Mouse (Mus musculus) gastrocnemius, postnatal 25 days (tissue): ENCODE measurements around the gene Slc9a9. TPM values are rescaled to one million over a fixed set of nuclear protein-coding genes. Genes with fewer than 3 reads are reported as not detected.
A peak's percentile ranks its signal among the peaks of the same experiment; 100 is the strongest.

ENCODE experiments used
- DNase-seq: peaks from one replicate; pipeline ENCODE4 v3.0.0; 2022
- total RNA-seq, 2 experiments: library from RNA; stranded (reverse); gene quantifications; 1 replicate in 1 of 2; 2 replicates in 1 of 2; pipeline ENCODE4 v1.2.3; 2021

Gene Slc9a9
- total RNA-seq, 2 experiments from 2014 or later = 2.5 to 2.9 TPM

DNA sequence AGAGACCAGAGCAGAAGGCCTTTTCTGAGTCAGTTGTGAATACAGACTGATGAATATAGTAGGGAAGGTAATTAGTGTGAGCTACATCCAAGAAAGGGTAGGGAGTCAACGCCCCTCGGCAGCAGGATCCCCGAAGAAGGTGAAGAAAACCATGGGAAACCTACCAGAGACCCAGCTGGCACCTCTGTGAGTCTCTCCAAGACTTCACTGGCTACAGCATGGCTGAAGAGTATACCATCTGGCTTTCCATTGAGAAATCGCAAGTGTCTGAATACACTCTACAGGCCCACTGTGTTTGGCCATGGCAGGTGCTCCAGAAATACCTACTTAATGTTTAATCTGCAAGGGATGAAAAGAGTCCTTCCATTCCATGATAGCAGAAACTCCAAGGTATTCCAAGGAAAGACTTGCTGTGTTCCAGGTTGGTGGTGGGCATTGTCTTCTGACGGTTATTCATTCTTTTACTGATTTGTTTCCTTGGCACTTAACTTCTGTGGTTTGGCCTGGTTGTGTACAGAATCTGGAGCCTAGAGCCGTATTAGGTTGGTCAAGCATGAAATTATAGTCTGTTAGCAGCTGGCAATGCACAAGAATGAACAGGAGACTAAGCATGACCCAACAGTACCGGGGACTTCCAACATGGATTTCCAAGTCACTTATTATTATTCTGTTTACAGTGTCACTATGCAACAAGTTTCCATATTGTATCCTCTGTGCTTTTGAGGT lies 491.0 kb downstream of the Slc9a9 start:
- DNase-seq = no peak

DNA sequence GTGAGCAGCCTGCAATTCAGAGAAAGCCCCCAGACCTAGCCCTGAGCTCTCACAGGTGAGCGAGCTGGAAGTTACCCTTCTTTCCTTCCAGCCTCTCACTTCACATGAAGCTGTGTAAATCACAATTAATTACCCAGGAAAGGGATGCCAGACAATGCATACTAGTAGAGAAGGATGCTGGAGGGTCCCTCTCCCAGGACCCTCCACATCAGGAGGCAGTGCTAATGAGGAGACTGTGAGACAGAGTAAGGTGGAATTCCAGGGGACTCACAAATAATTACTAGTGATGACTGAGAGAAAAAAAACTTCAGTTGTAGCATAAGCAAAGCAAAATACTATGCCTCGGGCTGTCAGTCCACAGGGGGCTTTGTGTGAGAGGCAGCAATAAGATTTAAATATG lies 492.0 kb downstream of the Slc9a9 start:
- DNase-seq = no peak

DNA sequence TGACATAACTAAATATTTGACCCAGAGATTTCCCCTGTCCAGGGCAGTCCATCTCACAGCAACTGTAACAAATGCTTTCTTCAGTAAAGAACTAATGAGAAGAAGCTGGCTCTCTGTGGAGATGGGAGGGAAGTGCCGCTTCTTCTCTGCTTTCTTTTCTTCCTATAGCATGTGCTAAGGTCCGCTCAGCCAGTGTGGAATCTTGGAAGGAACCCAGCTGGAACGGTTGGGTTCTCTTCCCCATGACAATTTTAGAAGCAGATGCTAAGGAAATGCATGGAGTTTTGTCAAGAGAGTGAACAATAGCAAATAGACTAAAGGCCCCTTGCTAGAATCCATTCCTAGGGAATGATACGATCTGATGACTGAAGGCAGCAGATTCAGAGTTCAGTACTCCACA lies 496.5 kb downstream of the Slc9a9 start:
- no peak for DNase-seq

DNA sequence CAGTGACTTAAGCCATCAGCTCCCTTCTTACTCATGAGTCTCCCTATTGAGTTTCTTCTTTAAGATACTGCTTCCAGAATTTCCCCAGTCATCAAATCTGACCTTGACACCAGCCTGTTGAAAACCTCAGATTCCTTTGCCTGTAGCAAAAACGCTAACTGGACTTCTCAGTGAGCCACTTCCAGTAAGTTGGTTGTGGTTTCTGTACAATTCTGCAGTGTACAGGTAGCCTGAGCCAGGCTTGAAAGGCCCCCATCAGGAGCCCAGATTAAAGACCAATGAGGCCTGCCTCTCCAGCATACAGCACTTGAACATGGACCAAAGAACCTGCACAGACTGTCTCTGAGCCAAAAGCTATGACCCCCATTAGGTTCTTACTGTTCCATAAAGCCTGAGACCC lies 498.1 kb downstream of the Slc9a9 start:
- DNase-seq = no peak

DNA sequence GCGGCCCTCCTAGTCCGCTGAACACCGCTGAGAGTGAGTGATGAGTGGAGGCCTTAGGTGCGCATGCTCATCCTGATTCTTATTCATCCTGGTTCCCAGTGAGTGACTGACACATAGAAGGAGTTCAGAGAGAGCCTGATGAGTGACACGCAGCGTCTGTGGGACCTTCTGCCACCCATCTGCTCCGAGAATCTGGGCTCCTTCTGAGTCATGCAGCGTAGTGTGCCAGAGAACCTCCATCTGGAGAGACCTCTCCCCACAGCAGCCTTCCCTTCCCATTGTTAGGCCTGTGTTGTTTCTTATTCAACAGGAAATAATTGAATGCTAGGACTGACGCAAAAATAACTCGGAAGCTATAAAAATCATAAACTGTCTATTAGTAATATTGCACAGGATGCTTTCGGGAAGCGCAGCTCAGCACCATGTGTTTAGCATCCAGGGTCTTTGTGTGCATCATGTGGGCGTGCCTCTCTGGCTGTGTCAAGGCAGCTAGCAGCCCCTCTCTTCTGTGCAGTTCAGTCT lies 498.8 kb downstream of the Slc9a9 start:
- no peak for DNase-seq

DNA sequence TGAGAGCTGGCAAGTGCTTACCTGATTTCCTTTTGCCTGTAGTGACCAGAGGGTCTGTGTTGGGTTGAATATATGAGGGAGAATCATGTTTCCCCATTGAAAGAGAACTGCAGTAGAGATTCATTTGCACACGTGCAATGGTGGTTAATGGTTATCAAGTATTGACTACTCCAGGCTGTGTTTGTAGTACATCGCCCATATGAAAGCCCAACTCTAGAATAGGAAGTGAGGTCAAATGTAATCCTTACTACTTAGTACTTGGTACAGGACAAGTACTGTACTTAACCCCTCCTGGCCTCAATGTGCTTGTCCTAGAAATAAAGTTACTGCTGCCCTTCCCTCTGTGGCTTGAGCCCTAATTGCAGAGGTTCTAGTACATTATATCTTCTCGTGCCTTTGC lies 508.5 kb downstream of the Slc9a9 start:
- DNase-seq = no peak

DNA sequence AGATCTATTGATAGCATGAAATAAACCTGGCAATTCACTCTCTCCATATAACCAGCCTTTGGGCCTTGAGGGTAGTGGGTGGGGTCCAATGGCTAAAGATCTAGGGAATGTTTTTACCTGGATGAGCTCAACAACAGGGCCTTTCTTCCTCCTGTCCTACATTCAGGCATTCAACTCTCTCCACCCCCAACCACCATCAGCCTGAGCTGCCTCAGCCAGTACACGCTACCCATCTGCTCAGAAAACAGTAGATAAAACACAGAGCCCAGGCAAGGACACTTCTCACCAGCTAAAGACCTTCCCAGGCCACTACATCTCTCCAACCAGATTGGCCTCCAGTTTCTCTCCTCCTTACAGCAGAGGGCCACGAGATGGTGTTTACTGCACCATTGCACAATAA lies 510.3 kb downstream of the Slc9a9 start:
- DNase-seq = no peak

DNA sequence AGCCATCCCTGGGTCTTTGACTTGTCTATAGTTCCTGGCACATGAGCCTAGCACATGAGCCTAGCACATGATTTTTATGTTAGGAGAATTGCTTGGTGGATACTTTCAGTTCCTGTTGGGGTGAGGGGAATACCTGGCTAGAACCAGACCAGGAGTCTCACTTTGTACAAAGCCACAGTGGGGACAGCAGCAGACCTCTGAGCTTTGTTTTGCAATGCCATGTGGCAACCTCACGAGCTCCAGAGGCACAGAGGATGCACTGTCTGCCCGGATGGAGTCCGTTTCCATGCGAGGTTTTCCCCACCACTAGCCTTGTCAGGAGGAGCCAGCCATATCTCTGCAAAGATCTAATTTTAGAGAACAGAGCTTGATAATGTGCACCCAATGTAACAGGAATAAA lies 510.9 kb downstream of the Slc9a9 start:
- no peak for DNase-seq

DNA sequence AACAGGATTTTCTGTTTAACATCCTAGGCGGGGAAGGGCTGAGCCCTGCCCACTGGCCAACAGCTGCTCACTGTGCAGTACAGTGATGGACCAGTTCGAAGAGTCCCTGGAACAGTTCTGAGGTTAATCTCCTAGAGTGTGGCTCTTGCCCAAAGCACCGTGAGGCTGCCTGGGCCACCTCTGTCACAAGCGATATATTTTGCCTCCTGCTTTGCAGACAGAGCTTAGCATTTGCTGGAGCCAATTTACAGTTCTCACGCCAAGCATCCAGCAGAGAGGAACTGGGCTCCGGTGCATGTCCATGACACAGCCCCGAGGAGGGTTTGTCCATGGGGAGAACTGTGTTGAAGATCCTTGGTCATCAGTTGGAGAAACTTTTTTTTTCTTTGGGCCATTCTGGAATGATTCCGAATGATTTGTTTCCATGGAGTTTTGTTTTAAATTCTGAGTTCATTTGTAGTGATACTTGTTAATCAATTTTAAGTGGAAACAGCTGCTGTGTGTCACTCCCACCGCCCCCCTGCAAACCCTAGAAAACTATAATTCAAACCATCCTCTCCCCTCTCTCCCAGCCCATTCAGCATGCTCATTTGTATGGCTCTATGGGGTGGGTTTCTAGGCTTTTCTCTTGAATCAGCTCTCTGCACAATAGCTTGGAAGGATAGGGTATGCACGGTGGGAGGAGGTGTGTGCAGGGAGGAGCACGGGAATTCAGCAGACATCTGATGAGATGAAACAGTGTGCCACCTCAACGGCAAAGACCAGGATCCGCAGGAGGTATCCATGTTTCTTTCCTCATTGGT lies 511.7 kb downstream of the Slc9a9 start:
- DNase-seq = peak; percentile 39

DNA sequence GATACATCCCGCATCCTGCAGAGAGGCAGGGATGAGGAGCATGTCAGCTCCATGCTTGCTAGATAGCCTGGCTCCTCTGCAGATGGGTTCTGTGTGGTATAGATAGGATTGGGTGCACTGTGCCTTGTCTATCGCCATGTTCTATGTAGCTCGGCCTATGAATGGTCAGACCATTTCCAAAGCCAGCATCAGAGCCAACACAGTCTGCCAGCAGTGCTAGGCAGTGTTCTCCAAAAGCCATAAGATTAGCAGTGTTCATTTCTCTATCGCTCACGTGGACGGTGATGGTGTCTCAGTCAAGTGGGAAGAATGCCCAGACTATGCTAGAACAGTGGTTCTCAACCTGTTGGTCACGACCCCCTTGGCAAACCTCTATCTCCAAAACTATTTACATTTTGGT lies 512.6 kb downstream of the Slc9a9 start:
- DNase-seq = no peak

DNA sequence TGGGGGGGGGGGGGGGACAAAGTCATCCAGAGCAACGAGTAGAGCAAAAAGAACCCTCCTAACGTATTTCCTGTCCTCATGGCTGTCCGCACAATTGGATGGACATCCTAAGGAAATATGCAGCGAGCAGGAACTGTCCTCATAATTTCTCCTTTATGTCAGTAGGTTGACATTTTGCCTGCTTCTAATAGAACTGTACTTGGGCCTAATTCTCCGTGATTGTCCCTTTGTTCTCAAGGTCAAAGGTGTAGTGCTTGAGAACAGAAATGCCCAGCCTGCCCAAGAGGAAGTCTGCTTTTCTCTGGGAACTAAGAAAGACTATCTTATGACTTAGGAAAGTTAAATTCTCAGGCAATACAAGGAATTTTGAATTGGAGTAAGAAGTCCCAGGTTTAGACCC lies 514.7 kb downstream of the Slc9a9 start:
- DNase-seq = no peak

DNA sequence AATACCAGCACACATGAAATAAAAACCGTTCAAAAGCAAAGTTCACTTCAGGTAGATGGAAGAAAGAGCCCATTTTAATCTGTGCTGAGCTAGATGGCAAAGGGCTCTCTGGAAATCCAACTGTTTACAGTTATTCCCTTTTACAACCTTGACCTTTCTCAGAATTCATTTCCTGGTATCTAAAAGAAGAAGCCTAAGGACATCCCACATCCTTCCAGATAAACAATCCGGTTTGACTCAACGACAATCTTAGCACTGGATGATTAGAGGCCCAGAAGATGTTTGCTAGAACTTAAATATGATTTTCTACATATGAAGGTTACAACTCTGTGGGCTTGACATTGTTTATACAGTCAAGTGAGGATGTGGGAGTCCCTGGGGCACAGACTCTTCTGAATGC lies 516.1 kb downstream of the Slc9a9 start:
- DNase-seq = no peak

DNA sequence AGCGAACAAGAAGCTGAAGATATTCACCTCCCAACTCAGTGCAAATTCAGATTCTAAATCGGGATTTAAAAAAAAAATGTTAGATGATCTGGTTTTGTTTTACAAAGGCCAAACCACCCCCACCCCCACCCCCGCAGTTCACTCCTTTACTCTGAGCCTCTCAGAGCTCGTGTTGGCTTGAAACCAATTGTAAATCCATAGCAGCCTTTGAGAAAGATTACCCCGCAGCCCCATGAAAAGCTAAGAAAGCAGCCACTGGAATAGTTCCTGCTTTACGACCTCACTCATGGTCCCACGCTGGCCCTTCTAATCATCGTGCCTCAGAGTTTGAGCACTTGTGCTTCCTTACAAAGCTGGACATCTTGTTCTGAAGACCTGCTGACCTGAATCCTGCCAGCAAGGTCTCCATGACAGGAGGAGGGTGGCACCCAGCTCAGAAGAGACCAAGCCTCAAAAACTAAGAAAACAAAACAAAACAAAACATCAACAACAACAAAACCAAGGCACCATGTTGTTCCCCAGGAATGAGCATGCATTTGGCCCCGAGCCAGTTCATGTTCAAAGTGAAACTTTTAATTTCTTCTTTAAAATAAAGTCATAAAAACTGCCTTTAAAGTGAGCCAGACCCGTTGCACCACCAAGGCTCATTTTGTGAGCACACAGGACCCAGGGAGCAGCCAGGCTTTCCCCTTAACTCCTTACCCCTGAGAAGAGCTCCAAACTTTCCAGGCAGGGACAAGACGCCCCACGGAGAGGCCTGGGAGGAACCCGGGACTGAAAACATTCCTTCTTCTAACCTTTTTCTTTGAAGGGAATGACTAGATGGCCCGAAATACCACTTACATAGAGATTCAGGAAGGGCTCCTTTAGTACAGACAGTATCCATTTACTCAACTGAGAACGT lies 516.9 kb downstream of the Slc9a9 start:
- DNase-seq = no peak

DNA sequence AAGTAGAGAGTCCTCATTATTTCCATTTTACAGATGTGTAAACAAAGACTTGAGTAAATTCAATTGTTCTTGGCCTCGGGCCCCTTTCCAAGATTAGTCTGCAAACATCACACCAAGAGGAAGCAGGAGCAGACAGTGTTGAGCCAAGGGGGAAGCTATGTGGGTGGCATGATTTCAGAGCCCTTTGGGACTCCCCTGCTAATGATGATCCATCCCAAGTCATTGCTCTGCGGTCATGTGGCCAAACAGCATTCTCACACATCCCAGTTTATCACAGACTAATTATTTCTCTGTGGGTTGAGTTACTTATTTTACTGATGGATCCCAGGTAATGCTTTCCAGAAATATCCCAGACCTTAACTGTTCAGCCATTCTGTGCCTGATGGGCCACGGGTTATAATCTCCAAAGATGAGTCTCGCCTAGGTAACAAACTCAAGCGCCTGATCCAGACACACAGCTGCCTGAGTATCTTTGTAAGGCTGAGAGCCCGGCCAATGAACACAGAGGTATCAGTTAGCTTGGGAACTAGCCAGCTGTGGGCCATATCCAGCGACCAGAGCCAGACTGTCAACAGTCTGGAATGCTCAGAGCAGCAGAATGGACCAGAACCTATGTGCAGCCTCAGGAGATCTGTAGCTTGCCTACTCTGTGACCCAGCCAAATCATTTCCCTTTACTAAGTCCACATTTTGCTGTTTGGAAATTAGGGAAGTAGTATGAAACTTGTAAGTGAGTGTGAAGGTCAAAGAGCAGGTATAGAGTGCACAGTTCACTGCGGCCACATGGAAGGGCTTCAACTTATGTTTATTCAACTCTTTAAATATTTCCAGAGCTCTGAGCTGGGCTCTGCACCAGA lies 518.9 kb downstream of the Slc9a9 start:
- DNase-seq = peak; percentile 53

DNA sequence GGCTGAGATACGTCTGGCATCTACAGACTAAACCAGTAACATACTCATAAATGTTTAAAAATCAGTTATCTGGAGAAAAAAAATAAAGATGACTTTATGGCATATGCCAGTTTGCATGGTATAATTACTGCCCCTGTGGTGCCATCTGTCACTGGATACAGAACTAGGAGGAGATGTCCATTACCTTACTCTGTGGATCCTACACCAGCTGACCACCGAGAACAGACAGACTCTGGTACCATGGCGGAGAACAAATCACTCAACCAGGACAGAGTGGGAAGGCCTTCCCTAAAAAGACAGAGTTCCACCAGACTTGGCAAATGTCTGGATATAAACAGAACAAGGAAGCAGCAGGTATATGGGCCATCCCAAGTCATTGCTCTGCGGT lies 519.5 kb downstream of the Slc9a9 start:
- no peak for DNase-seq

DNA sequence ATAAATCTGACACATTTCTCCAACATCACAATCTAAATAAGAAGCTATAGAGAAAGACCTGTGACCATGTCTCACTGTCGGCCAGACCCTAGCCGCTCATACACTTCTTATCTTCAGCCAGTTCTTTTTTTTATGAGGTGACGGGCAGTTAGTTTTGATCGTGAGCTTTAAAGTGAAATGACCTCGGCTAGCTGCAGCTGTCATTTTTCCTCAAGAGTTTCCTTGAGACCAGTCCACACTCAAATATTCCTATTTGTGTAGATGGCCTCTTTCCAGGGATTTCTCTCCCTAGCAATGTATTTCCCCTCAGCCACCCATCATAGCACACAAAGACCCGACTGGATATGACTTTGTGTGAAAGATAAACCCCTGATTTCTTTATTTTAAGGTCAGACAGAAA lies 521.7 kb downstream of the Slc9a9 start:
- no peak for DNase-seq

DNA sequence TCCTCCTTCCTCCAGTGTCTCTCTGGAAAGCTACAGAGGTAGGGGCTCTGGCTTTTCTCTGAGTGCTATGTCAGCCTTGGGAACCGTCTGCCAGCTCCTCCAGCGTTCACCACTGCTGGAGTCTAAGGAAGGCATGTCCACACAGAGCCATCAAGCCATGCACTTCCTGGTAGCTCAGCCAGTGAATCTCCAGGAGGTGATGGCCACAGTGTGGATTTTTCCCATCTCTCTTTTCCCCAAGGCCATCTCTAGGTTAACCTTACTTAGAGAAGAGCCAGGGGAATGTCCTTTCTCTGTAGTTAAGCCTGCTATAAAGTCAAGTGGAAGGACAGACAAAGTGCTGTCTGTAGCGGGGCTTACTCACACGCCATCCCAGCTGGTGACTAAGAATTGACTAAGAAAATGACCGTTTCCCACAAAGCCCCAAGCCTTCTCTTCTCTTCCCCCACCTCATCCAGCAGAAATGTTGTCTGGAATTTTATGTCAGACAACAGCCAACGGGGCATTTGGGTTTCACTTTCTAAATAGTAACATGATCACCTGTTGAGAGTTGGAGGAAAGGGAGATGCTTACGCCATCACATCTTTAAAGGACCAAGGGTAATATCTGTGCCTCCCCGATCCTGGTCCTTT lies 523.3 kb downstream of the Slc9a9 start:
- no peak for DNase-seq

DNA sequence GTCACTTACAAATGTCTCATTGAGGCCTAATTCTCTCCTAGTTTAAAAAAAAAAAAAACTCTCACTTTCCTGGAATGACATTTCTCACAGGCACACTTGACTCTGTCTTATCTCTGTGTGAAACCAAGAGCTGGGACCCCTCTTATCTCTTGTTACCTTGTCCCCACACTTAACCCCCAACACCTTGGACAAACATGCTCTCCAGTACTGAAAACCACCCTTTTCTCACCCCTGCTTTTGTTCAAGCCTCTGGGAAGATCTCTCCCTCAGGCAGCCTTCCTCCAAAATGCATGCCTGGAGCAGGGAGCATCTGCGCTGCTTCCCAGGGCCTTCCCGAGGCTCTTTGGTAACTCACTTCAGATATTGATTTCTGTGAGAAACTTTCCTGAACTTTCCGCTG lies 524.0 kb downstream of the Slc9a9 start:
- DNase-seq = no peak

DNA sequence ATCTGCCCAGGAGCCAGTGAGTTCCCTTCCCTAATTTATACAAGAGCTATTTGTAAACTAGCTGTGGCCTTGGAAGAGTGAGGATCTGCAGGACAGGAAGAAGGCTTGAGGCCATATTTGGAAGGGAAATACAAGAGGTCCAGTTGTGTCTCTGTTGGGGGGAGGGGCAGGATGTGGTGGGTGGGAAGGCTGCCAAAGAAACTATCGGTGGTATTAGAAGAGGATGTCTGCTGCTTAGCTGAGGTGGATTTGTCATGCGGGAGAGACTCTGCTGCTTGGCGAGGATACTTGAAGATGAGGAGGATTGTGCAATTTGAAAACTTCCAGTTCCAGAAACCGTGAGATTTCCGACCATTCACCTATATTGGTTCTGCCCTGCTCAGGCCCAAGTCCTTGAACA lies 524.4 kb downstream of the Slc9a9 start:
- peak; percentile 54 for DNase-seq

DNA sequence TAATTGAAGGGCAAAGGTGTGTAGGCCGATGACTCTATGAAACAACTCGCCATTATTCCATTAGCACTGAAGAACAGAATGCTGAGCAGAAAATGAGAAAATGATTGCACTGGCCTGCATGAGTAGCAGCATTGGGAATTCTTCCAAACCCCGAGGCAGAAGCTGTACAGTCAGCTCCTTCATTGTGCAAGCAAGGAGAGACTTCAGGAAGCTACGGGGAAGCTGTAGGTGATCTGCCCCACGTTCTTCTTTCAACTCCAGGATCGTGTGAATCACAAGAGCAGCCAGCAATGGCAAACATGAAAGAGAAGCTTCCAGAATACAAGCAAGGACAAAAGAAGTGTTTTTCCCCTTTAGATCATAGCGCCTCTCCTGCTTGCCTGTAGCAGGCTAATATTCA lies 538.0 kb downstream of the Slc9a9 start:
- DNase-seq = no peak

DNA sequence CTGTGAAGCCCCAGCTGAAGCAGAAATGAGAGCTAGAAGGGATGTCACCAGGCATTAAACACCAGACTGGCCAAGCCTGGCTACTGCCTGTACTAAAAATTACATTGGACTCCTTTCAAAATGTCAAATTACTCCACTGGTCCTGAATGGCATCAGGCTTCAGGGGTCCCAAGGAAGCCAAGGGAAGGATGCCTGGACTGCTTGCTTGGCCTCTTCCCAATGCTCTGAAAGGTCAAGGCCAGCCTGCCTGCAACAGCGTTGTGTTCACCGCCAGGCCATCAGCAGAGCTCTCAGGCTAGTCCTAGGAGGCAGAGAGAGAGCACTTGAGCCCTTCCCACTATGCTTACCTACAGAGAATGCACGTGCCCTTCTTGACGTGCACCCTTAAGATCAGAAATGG lies 539.0 kb downstream of the Slc9a9 start:
- peak; percentile 73 for DNase-seq
